Mouse (Mus musculus): Measurements from ENCODE around the gene Paxx. TPM values are rescaled to one million over a fixed set of nuclear protein-coding genes. Genes with fewer than 3 reads are reported as not detected.

Gene Paxx
- total and polyA plus RNA-seq, 3 experiments = 13.9 to 16.2 (median 15.1) TPM

DNA sequence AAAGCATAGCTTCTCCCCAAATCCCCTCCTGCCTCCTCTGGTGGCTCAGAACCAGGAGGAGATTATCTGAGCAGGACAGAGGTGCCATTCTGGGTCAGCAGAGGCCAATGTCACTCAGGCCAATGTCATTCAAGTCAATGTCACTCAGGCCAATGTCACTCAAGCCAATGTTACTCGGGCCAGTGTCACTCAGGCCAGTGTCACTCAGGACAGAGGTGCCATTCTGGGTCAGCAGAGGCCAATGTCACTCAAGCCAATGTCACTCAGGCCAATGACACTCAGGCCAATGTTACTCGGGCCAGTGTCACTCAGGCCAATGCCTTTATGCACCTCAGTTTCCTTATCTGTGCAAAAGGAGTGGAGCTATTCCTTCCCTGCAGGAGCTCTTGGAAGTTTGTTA lies 11.7 kb upstream of the Paxx start:
- H3K4me1 ChIP-seq (ENCODE audit: control insufficient read depth in 1 of 2, insufficient read depth in 2 of 2) = peaks cover 0 to 19% of the 10 kb centered on the region in 2 experiments; a peak in 2 of 4 replicates
- no peak overlapping the region for H3K27ac ChIP-seq (ENCODE audit: insufficient read depth, low read depth)
- dilution Hi-C loops (cut with MboI; ENCODE audit: extremely low pct_ligation_motif_present, extremely low pct_unique_long_range_greater_than_20kb, low sequenced_read_pairs) (no loop called here), in situ Hi-C loops (cut with MboI; ENCODE audit: low pct_ligation_motif_present, low pct_unique_long_range_greater_than_20kb, low sequenced_read_pairs) (no loop called here)
- no peak for TF ChIP-seq MYC (IDR thresholded peaks at IDR 0.05; ENCODE audit: low read depth, low read length)
- no peak for TF ChIP-seq GABPA (IDR thresholded peaks at IDR 0.05; ENCODE audit: insufficient replicate concordance, low read depth, low read length)
- TF ChIP-seq ELF1 (IDR thresholded peaks at IDR 0.05; ENCODE audit: low read depth, low read length) = no peak
- TF ChIP-seq ETS1 (conservative IDR thresholded peaks at IDR 0.05; ENCODE audit: low read depth, low read length) = no peak
- TF ChIP-seq MAZ (IDR thresholded peaks at IDR 0.05; ENCODE audit: low read depth, low read length) = no peak
- TF ChIP-seq CHD1 (IDR thresholded peaks at IDR 0.05; ENCODE audit: low read depth, low read length) = no peak
- TF ChIP-seq POLR2A (IDR thresholded peaks at IDR 0.05; ENCODE audit: low read depth, low read length) = no peak
- no peak for TF ChIP-seq TBP (conservative IDR thresholded peaks at IDR 0.05; ENCODE audit: low read depth, low read length)
- no peak for TF ChIP-seq NRF1 (IDR thresholded peaks at IDR 0.05; ENCODE audit: low read depth, low read length)
- no peak for TF ChIP-seq CTCF (conservative IDR thresholded peaks at IDR 0.05 in 1 of 2, IDR thresholded peaks at IDR 0.05 in 1 of 2; ENCODE audit: low read depth in 2 of 2, low read length in 2 of 2)
- TF ChIP-seq MAFK (IDR thresholded peaks at IDR 0.05; ENCODE audit: insufficient replicate concordance, low read length) = no peak
- no peak for TF ChIP-seq RAD21 (IDR thresholded peaks at IDR 0.05; ENCODE audit: low read depth, low read length)
- no peak for TF ChIP-seq POLR2AphosphoS2 (IDR thresholded peaks at IDR 0.05; ENCODE audit: low read depth, low read length)
- no peak for TF ChIP-seq ZMIZ1 (IDR thresholded peaks at IDR 0.05; ENCODE audit: low read depth, low read length)
- no peak for DNase-seq (ENCODE audit: extremely low read depth)
- H3K4me3 ChIP-seq (replicated peaks in 1 of 3; ENCODE audit: low read depth in 2 of 3, low read length in 2 of 3, poor library complexity in 1 of 3) = no peak overlapping the region
- H3K4me2 ChIP-seq (ENCODE audit: insufficient read depth, low read depth, poor library complexity, severe bottlenecking) = no peak overlapping the region
- H3K79me2 ChIP-seq (replicated peaks; ENCODE audit: control insufficient read depth, extremely low read depth, insufficient read depth, poor library complexity, severe bottlenecking) = no peaks in the 10 kb centered on the region
- H3K9me3 ChIP-seq (replicated peaks; ENCODE audit: low read length) = no peaks in the 10 kb centered on the region
- H3K27me3 ChIP-seq (replicated peaks) = peaks cover 3% of the 10 kb centered on the region
- no peak overlapping the region for H3K9ac ChIP-seq (ENCODE audit: insufficient read depth, low read depth)
- H3K36me3 ChIP-seq (replicated peaks in 1 of 2; ENCODE audit: control insufficient read depth in 1 of 2, insufficient read depth in 1 of 2, low read length in 1 of 2) = no peaks in the 10 kb centered on the region

DNA sequence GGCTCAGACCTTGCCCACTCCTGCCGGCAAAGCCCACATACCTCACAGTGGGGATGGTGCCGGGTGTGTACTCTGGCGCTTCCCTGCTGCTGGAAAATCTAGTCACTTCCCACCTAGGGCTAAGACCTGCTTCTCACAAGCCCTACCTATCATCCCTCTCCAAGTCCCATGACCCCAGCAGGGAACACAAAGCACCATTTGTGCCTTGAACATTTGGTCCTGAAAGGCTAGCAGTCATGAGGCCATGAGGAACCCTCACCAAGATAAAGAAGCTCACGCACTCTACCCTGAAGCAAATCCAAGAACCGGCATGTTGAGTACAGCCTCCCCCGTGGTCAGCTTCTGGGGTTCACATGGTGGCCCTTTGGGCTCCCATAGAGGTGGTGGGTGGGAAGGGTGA lies 9.1 kb upstream of the Paxx start, which contains the start of gene Ptgds:
TSS of gene Ptgds (minus strand) at position 78 of the 400 bp plus-strand sequence.
- in situ Hi-C loops (cut with MboI; ENCODE audit: low pct_ligation_motif_present, low pct_unique_long_range_greater_than_20kb, low sequenced_read_pairs) (no loop called here), dilution Hi-C loops (cut with MboI; ENCODE audit: extremely low pct_ligation_motif_present, extremely low pct_unique_long_range_greater_than_20kb, low sequenced_read_pairs) (no loop called here)
- Histone ChIP-seq H3K79me2 (replicated peaks; ENCODE audit: control insufficient read depth, extremely low read depth, insufficient read depth, poor library complexity, severe bottlenecking) (no peaks in the 10 kb centered on the region), H3K9ac (ENCODE audit: insufficient read depth, low read depth) (no peak within 1 kb of the TSS), H3K4me3 (replicated peaks in 1 of 3; ENCODE audit: low read depth in 2 of 3, low read length in 2 of 3, poor library complexity in 1 of 3) (no peak within 1 kb of the TSS), H3K27ac (ENCODE audit: insufficient read depth, low read depth) (no peak within 1 kb of the TSS), H3K36me3 (replicated peaks in 1 of 2; ENCODE audit: control insufficient read depth in 1 of 2, insufficient read depth in 1 of 2, low read length in 1 of 2) (no peaks in the 10 kb centered on the region), H3K4me1 (ENCODE audit: control insufficient read depth in 1 of 2, insufficient read depth in 2 of 2) (peaks cover 14 to 44% of the 10 kb centered on the region in 2 experiments), H3K4me2 (ENCODE audit: insufficient read depth, low read depth, poor library complexity, severe bottlenecking) (no peak within 1 kb of the TSS), H3K9me3 (replicated peaks; ENCODE audit: low read length) (no peaks in the 10 kb centered on the region), H3K27me3 (replicated peaks) (no peaks in the 10 kb centered on the region)
- DNase-seq (ENCODE audit: extremely low read depth) = no peak
- TF ChIP-seq EP300 (IDR thresholded peaks at IDR 0.05; ENCODE audit: low read length) (no peak), KAT2A (IDR thresholded peaks at IDR 0.05; ENCODE audit: insufficient replicate concordance, low read length) (no peak)

Measured in CH12.LX (cell line).